Mouse (Mus musculus): ENCODE results near the gene Rdh7. TPM values are rescaled to one million over a fixed set of nuclear protein-coding genes. Genes with fewer than 3 reads are reported as not detected.
"Not testable (repeated sequence)": the region's sequence is repeated elsewhere in the genome, so short reads cannot be mapped to it uniquely, and the experiment has no call there.

The Rdh7 gene
- total RNA-seq (2021), result 10 to 100 TPM in 1 of 2 experiments, under 1 TPM in 1; 0.95 to 46.8 TPM
- long read RNA-seq, experiment 1, transcript Rdh7-201 (4 exons, 1,678 nt), result major isoform, 35 of 40 reads
- long read RNA-seq, experiment 1, partial matches to known transcripts, result 5 of 40 reads
- long read RNA-seq, experiment 1, other reads (novel, unspliced or antisense), result 0 of 40 reads
- long read RNA-seq, experiment 2, result 0 reads

GRCm38 (mm10) chr10:127888605-127889004, at the start of gene Rdh7:
Gene Rdh7 (minus strand): TSS chr10:127888817.
- DNase-seq (ENCODE audit: low spot score in 2 of 2), result no peak

- DNase-seq (ENCODE audit: low spot score in 2 of 2), result peak in 1 of 2 experiments; percentile 32
Observed at GRCm38 (mm10) chr10:127937428-127938010, 48.9 kb upstream of the Rdh7 start.

GRCm38 (mm10) chr10:127936747-127937409, 48.3 kb upstream of the Rdh7 start:
- no peak for DNase-seq (ENCODE audit: low spot score in 2 of 2)

- DNase-seq (ENCODE audit: low spot score in 2 of 2), result no peak
Observed at GRCm38 (mm10) chr10:127936271-127936670, 47.7 kb upstream of the Rdh7 start.

- no peak for DNase-seq (ENCODE audit: low spot score in 2 of 2)
Observed at GRCm38 (mm10) chr10:127932290-127932926, 43.8 kb upstream of the Rdh7 start.

- no peak for DNase-seq (ENCODE audit: low spot score in 2 of 2)
Observed at GRCm38 (mm10) chr10:127927737-127928136, 39.1 kb upstream of the Rdh7 start.

GRCm38 (mm10) chr10:127924597-127925378, 36.2 kb upstream of the Rdh7 start:
- DNase-seq (ENCODE audit: low spot score in 2 of 2), result no peak

- DNase-seq (ENCODE audit: low spot score in 2 of 2), result no peak
Observed at GRCm38 (mm10) chr10:127923024-127923423, 34.4 kb upstream of the Rdh7 start.

GRCm38 (mm10) chr10:127922241-127922640, 33.6 kb upstream of the Rdh7 start:
- DNase-seq (ENCODE audit: low spot score in 2 of 2), result no peak

GRCm38 (mm10) chr10:127917651-127918050, 29.0 kb upstream of the Rdh7 start:
- DNase-seq (ENCODE audit: low spot score in 2 of 2), result no peak

GRCm38 (mm10) chr10:127917183-127917582, 28.6 kb upstream of the Rdh7 start:
- not testable (repeated sequence) for DNase-seq (ENCODE audit: low spot score in 2 of 2)

GRCm38 (mm10) chr10:127915578-127915977, 27.0 kb upstream of the Rdh7 start:
- DNase-seq (ENCODE audit: low spot score in 2 of 2), result no peak

- DNase-seq (ENCODE audit: low spot score in 2 of 2), result no peak
Observed at GRCm38 (mm10) chr10:127907386-127907951, 18.9 kb upstream of the Rdh7 start.

GRCm38 (mm10) chr10:127906138-127906537, 17.5 kb upstream of the Rdh7 start:
- no peak for DNase-seq (ENCODE audit: low spot score in 2 of 2)

GRCm38 (mm10) chr10:127904718-127905446, 16.3 kb upstream of the Rdh7 start:
- peak in 1 of 2 experiments; percentile 41 for DNase-seq (ENCODE audit: low spot score in 2 of 2)

- no peak for DNase-seq (ENCODE audit: low spot score in 2 of 2)
Observed at GRCm38 (mm10) chr10:127903116-127903515, 14.5 kb upstream of the Rdh7 start.

GRCm38 (mm10) chr10:127901751-127902150, 13.1 kb upstream of the Rdh7 start:
- no peak for DNase-seq (ENCODE audit: low spot score in 2 of 2)

GRCm38 (mm10) chr10:127899783-127900182, 11.2 kb upstream of the Rdh7 start:
- DNase-seq (ENCODE audit: low spot score in 2 of 2), result no peak

GRCm38 (mm10) chr10:127898218-127898617, 9.6 kb upstream of the Rdh7 start, which contains the start of gene Sdr9c7:
Gene Sdr9c7 (plus strand): TSS chr10:127898518.
- DNase-seq (ENCODE audit: low spot score in 2 of 2), result no peak

- no peak for DNase-seq (ENCODE audit: low spot score in 2 of 2)
Observed at GRCm38 (mm10) chr10:127897506-127897905, 8.9 kb upstream of the Rdh7 start.

All from adrenal gland, postnatal 4 days (tissue).